Mouse (Mus musculus) mouse trophoblast stem cell (cell line): ENCODE measurements around the gene Mroh2a.

ENCODE experiments used
- in situ Hi-C, 2 experiments: fragments of 300-500 bp; cut with MseI, MboI; formaldehyde crosslinking; loops; 2 replicates in 1 of 2; 3 replicates in 1 of 2; pipeline ENCODE4 v1.15.1; 2025

Gene Mroh2a

GRCm38 (mm10) chr1:88305018-88305795 lies 78.4 kb downstream of the Mroh2a start:
- in situ Hi-C loops: no loop called here

- in situ Hi-C loops: no loop called here
Observed at GRCm38 (mm10) chr1:88306543-88306942, 79.8 kb downstream of the Mroh2a start.

- in situ Hi-C loops: no loop called here
Observed at GRCm38 (mm10) chr1:88307180-88307579, 80.4 kb downstream of the Mroh2a start.

GRCm38 (mm10) chr1:88309020-88309419 lies 82.2 kb downstream of the Mroh2a start:
- in situ Hi-C loops: no loop called here

GRCm38 (mm10) chr1:88309905-88310304 lies 83.1 kb downstream of the Mroh2a start:
- in situ Hi-C loops: no loop called here

GRCm38 (mm10) chr1:88310349-88310748 lies 83.6 kb downstream of the Mroh2a start:
- in situ Hi-C loops: no loop called here
